Mouse (Mus musculus): ENCODE results near the gene Fdx1l. TPM values are rescaled to one million over a fixed set of nuclear protein-coding genes. Genes with fewer than 3 reads are reported as not detected.

Fdx1l gene
- polyA plus RNA-seq, 1 experiment from 2014 or later = 60.8 TPM

MicroRNAs within 50 kb of the gene (microRNA counts, 519-probe panel; counts per million panel counts)
- microRNA mmu-miR-1900 = 2,781 counts per million, percentile 61 among the panel's probes with 10 or more counts

Small RNAs within 50 kb of the gene (microRNA-seq; reads per million reads assigned to microRNA genes)
- gene Mir1900 (ENCODE audit: borderline number of aligned reads) = not detected
- gene Mir7082 (ENCODE audit: borderline number of aligned reads) = not detected

Other genes starting within 250 kb of the Fdx1l start
- gene A230050P20Rik, start 205.0 kb downstream of the Fdx1l start, polyA plus RNA-seq (2014; fragmentation: Nextera tagmentation; extraction: Ambion mirVana) = 4.8 and 6.3 TPM in 2 replicates
- 3.4 and 4.2 TPM in 2 replicates for gene Angptl6, start 193.9 kb downstream of the Fdx1l start, polyA plus RNA-seq (2014; fragmentation: Nextera tagmentation; extraction: Ambion mirVana)
- 65.7 and 76.3 TPM in 2 replicates for gene Ppan, start 185.4 kb downstream of the Fdx1l start, polyA plus RNA-seq (2014; fragmentation: Nextera tagmentation; extraction: Ambion mirVana)
- 245 and 273 TPM in 2 replicates for gene Eif3g, start 175.0 kb downstream of the Fdx1l start, polyA plus RNA-seq (2014; fragmentation: Nextera tagmentation; extraction: Ambion mirVana)
- gene Dnmt1, start 113.7 kb downstream of the Fdx1l start, polyA plus RNA-seq (2014; fragmentation: Nextera tagmentation; extraction: Ambion mirVana) = 46.8 and 56.5 TPM in 2 replicates
- gene S1pr2, start 96.8 kb downstream of the Fdx1l start, polyA plus RNA-seq (2014; fragmentation: Nextera tagmentation; extraction: Ambion mirVana) = 54.5 and 59.6 TPM in 2 replicates
- gene Mrpl4, start 70.9 kb downstream of the Fdx1l start, polyA plus RNA-seq (2014; fragmentation: Nextera tagmentation; extraction: Ambion mirVana) = 110 and 119 TPM in 2 replicates
- 18.6 and 20.0 TPM in 2 replicates for gene Icam1, start 57.6 kb downstream of the Fdx1l start, polyA plus RNA-seq (2014; fragmentation: Nextera tagmentation; extraction: Ambion mirVana)
- gene Icam4, start 44.2 kb downstream of the Fdx1l start, polyA plus RNA-seq (2014; fragmentation: Nextera tagmentation; extraction: Ambion mirVana) = 0.65 and 0.69 TPM in 2 replicates
- 0.19 TPM in 1 of 2 replicates, not detected in the other for gene Icam5, start 41.5 kb downstream of the Fdx1l start, polyA plus RNA-seq (2014; fragmentation: Nextera tagmentation; extraction: Ambion mirVana)
- 0.87 and 1.2 TPM in 2 replicates for gene Zglp1, start 6.5 kb downstream of the Fdx1l start, polyA plus RNA-seq (2014; fragmentation: Nextera tagmentation; extraction: Ambion mirVana)
- 0.24 TPM in 1 of 2 replicates, not detected in the other for gene Gm49373, start 518 bp downstream of the Fdx1l start, polyA plus RNA-seq (2014; fragmentation: Nextera tagmentation; extraction: Ambion mirVana)
- gene Gm38431, start 18.4 kb upstream of the Fdx1l start, polyA plus RNA-seq (2014; fragmentation: Nextera tagmentation; extraction: Ambion mirVana) = 1.2 and 1.4 TPM in 2 replicates
- gene Raver1, start 18.4 kb upstream of the Fdx1l start, polyA plus RNA-seq (2014; fragmentation: Nextera tagmentation; extraction: Ambion mirVana) = 64.2 and 71.4 TPM in 2 replicates
- 9.8 and 11.6 TPM in 2 replicates for gene Tyk2, start 57.6 kb upstream of the Fdx1l start, polyA plus RNA-seq (2014; fragmentation: Nextera tagmentation; extraction: Ambion mirVana)
- 259 and 298 TPM in 2 replicates for gene Cdc37, start 76.4 kb upstream of the Fdx1l start, polyA plus RNA-seq (2014; fragmentation: Nextera tagmentation; extraction: Ambion mirVana)
- 6.2 and 6.9 TPM in 2 replicates for gene Pde4a, start 92.1 kb upstream of the Fdx1l start, polyA plus RNA-seq (2014; fragmentation: Nextera tagmentation; extraction: Ambion mirVana)
- 43.0 and 49.6 TPM in 2 replicates for gene Keap1, start 165.7 kb upstream of the Fdx1l start, polyA plus RNA-seq (2014; fragmentation: Nextera tagmentation; extraction: Ambion mirVana)
- 0.96 and 1.3 TPM in 2 replicates for gene S1pr5, start 174.8 kb upstream of the Fdx1l start, polyA plus RNA-seq (2014; fragmentation: Nextera tagmentation; extraction: Ambion mirVana)
- gene Atg4d, start 191.7 kb upstream of the Fdx1l start, polyA plus RNA-seq (2014; fragmentation: Nextera tagmentation; extraction: Ambion mirVana) = 26.3 and 35.5 TPM in 2 replicates
- gene Kri1, start 214.4 kb upstream of the Fdx1l start, polyA plus RNA-seq (2014; fragmentation: Nextera tagmentation; extraction: Ambion mirVana) = 11.0 and 14.4 TPM in 2 replicates
- 57.2 and 57.7 TPM in 2 replicates for gene Cdkn2d, start 217.8 kb upstream of the Fdx1l start, polyA plus RNA-seq (2014; fragmentation: Nextera tagmentation; extraction: Ambion mirVana)
- gene Ap1m2, start 238.7 kb upstream of the Fdx1l start, polyA plus RNA-seq (2014; fragmentation: Nextera tagmentation; extraction: Ambion mirVana) = 20.8 and 22.7 TPM in 2 replicates
- 111 and 132 TPM in 2 replicates for gene Slc44a2, start 247.1 kb upstream of the Fdx1l start, polyA plus RNA-seq (2014; fragmentation: Nextera tagmentation; extraction: Ambion mirVana)